Mouse (Mus musculus) lung, postnatal 10 days (tissue): ENCODE data around the gene Kdelr3.

Source experiments
- DNase-seq: peaks from one replicate; pipeline ENCODE4 v3.0.0; 2021

The Kdelr3 gene

DNA sequence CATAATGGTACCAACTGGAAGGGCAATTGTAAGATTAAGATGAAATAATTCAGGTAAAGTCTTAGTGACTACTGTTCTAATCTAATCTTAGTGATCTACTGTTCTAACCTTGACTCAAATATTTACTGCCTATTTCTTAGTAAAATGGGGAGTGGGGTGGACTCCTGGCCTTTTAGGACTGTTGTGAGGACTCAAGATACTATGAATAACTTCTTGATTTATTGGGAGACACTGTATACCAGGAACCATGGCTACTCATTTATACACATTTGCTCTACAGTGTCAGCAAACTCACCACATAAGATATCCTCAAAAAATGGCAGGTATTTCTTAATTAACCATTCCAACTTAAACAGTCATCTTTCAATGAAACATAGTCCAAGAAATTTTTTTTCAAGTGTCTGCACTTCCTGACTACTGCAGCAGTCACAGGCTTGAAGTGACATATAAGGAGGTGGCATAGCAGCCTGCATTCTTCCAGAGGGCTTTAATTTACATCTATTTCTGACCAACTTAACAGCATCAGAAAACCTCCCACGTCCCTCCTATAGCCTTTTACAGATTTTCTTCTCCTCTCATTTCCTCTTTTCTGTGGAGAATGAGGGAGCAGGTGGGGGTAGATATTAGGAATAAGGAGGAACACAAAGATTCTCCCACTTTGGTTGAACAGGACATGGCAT, 59.5 kb downstream of the Kdelr3 start:
- DNase-seq, result no peak

DNA sequence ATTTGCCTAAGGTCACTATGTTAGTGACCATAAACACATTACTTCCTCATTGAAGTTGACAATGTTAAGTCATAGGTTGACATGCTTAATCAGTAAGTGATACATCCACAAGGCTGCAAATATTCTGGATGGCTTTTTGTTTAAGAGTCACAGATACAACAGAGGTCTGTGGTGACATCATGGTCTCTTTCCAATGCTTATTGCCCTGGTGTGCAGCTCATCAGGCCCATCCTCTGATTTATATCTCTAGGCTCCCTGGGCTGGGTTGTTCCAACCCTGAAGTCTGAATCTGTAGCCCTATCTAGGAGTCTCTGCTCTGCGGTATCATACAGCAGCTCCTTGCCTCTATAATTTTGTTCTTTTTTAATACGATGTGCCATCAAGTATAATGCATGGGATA, 60.7 kb downstream of the Kdelr3 start:
- DNase-seq, result no peak
